Mouse (Mus musculus): ENCODE results near the gene Eef1b2. TPM values are rescaled to one million over a fixed set of nuclear protein-coding genes. Genes with fewer than 3 reads are reported as not detected.
A peak's percentile ranks its signal among the peaks of the same experiment; 100 is the strongest.
"Not testable (repeated sequence)": the region's sequence is repeated elsewhere in the genome, so short reads cannot be mapped to it uniquely, and the experiment has no call there.

Gene Eef1b2
- polyA plus RNA-seq, 1 experiment from 2014 or later, result 446 TPM

DNA sequence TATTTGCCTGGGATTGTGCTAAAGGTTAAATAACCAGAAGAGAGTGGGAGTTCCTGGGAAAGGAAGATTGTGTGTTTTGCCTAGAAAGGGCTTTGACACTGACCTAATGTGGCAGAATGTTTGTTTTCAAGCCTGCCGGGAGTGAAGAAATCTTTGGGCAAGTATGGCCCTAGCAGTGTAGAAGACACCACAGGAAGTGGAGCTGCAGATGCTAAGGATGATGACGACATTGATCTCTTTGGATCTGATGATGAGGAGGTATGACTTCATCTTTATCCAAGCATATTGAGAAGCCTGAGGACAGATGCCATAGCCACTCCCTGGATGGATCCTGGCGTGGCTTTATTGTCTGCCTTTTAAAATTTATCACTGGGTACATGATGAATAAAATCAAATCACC lies 1.7 kb downstream of the Eef1b2 start:
- no peaks in the 10 kb centered on the region for H3K27me3 ChIP-seq (replicated peaks)
- peak overlapping the region; percentile 72 for H3K4me3 ChIP-seq
- H3K9ac ChIP-seq, result no peak overlapping the region
- H3K27ac ChIP-seq, result no peak overlapping the region
- peaks cover 29% of the 10 kb centered on the region for H3K4me1 ChIP-seq
- no peaks in the 10 kb centered on the region; the same call in 1 of the 2 replicates for H3K36me3 ChIP-seq (replicated peaks)
- no peaks in the 10 kb centered on the region for H3K9me3 ChIP-seq
- peak overlapping the region; percentile 83; the same call in 1 of the 2 replicates for H3K4me2 ChIP-seq
- 77% methylated on average over 3 of the region's 3 CpGs for WGBS
- no peak for ATAC-seq (replicated peaks)

DNA sequence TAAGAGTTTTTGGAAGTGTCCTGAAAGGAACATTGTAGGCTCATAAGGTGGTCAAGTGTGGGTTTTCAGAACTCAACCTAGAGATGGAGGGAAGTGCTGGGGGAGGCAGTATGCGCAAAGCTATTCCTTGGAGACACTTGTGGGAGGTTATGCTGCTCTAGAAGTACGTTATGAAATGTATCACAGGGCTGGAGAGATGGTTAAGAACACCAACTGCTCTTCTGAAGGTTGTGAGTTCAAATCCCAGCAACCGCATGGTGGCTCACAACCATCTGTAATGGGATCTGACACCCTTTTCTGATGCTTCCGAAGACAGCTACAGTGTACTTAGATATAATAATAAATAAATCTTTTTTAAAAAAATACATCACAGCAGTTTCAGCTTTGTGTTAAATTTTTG lies 3.5 kb downstream of the Eef1b2 start:
- H3K27me3 ChIP-seq (replicated peaks), result no peaks in the 10 kb centered on the region
- H3K36me3 ChIP-seq (replicated peaks), result no peaks in the 10 kb centered on the region; the same call in 1 of the 2 replicates
- H3K27ac ChIP-seq, result no peak overlapping the region
- no peak overlapping the region for H3K9ac ChIP-seq
- no peak for ATAC-seq (replicated peaks)
- WGBS, result 93% methylated on average over 4 of the region's 4 CpGs
- H3K4me1 ChIP-seq, result peaks cover 22% of the 10 kb centered on the region
- no peaks in the 10 kb centered on the region for H3K9me3 ChIP-seq
- no peak overlapping the region for H3K4me3 ChIP-seq
- H3K4me2 ChIP-seq, result no peak overlapping the region

DNA sequence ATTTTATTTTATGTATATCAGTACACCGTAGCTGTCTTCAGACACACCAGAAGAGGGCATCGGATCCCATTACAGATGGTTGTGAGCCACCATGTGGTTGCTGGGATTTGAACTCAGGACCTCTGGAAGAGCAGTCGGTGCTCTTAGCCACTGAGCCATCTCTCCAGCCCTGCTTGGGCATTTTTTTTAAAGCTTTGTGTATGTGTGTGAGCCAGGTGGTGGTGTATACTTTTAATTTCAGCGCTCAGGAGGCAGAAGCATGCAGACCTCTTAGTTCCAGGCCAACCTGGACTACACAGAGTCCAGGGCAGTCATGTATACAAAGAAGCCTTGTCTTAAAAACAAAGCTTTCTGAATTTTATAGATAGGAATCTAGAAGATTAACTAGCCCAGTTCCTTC lies 4.0 kb downstream of the Eef1b2 start:
- WGBS, result 69% methylated on average over 4 of the region's 4 CpGs
- H3K4me2 ChIP-seq; H3K4me3 ChIP-seq; H3K9ac ChIP-seq; H3K27me3 ChIP-seq (replicated peaks); H3K36me3 ChIP-seq (replicated peaks); ATAC-seq (replicated peaks); H3K9me3 ChIP-seq; H3K27ac ChIP-seq: not testable (repeated sequence)
- H3K4me1 ChIP-seq, result peaks cover 18% of the 10 kb centered on the region

DNA sequence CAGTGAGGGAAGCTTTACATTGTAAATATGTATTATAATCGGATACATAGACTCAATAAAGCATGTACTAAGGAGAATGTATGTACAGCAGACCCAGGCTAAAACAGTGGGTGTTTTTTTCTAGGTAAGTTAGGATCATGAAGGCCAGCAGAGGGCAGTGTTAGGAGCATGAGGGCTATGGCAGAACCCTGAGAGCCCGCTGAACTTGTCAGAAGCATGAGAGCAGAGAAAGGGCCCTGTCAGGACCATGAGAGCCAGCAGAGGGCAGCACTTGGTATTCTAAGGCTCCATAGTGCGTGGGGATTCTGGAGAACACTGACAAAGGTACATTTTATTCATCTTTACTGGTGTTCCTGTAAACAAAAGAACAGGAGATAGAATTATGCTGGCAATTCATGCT lies 4.4 kb downstream of the Eef1b2 start:
- Histone ChIP-seq H3K27ac (peak overlapping the region; percentile 57; the same call in 1 of the 2 replicates), H3K27me3 (replicated peaks) (no peaks in the 10 kb centered on the region), H3K9me3 (no peaks in the 10 kb centered on the region), H3K4me2 (no peak overlapping the region), H3K9ac (no peak overlapping the region), H3K4me3 (no peak overlapping the region), H3K4me1 (peaks cover 14% of the 10 kb centered on the region), H3K36me3 (replicated peaks) (no peaks in the 10 kb centered on the region; the same call in 1 of the 2 replicates)
- 3% methylated on average over 3 of the region's 3 CpGs for WGBS
- ATAC-seq (replicated peaks), result peak; percentile 79

DNA sequence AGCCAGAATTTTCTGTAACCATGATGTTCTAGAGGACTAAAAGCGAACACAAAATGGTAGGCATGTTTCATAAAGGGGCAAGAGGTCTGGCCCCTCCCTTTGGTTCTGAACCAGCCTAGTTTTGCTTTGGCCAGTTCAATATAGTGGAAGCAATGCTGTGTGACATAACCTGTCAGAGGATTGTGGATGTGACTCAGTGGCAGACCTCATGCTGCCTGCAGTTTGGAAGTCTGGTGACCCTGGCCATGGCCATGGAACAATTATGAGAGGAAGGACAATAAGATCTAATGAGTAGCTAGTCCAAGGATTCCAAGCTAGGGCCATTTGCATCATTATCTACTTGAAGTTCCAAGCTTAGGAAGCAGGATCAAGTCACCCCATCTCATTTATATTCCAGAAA lies 4.9 kb downstream of the Eef1b2 start:
- 100% methylated on average over 1 of the region's 1 CpGs for WGBS
- H3K4me1 ChIP-seq, result peaks cover 14% of the 10 kb centered on the region
- no peak overlapping the region for H3K4me2 ChIP-seq
- no peaks in the 10 kb centered on the region; the same call in 1 of the 2 replicates for H3K36me3 ChIP-seq (replicated peaks)
- H3K4me3 ChIP-seq, result no peak overlapping the region
- no peak overlapping the region for H3K9ac ChIP-seq
- H3K27me3 ChIP-seq (replicated peaks), result no peaks in the 10 kb centered on the region
- no peak; the same call in 1 of the 2 replicates for ATAC-seq (replicated peaks)
- peak overlapping the region; percentile 57; the same call in 1 of the 2 replicates for H3K27ac ChIP-seq
- no peaks in the 10 kb centered on the region for H3K9me3 ChIP-seq

DNA sequence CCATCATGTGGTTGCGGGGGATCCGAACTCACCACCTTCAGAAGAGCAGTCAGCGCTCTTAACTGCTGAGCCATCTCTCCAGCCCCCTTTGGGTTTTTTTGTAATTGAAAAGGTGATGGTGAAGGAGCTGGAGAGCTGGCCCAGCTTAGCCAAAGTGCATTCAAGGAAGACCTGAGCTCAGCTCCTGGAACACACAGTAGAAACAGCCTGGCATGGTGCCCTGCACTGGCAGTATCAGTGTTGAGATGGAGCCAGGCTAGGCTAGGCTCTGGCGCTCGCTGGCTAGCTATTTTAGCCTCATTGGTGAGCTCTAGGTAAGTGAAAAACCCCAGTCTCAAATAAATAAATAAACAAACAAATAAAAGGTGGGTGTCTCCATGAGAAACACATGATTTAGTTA lies 5.6 kb downstream of the Eef1b2 start:
- Histone ChIP-seq H3K27me3 (replicated peaks) (no peaks in the 10 kb centered on the region), H3K4me2 (no peak overlapping the region), H3K4me1 (peaks cover 14% of the 10 kb centered on the region), H3K9me3 (no peaks in the 10 kb centered on the region), H3K27ac (no peak overlapping the region), H3K9ac (no peak overlapping the region), H3K4me3 (no peak overlapping the region), H3K36me3 (replicated peaks) (no peaks in the 10 kb centered on the region; the same call in 1 of the 2 replicates)
- no peak for ATAC-seq (replicated peaks)
- WGBS, result 78% methylated on average over 5 of the region's 5 CpGs

DNA sequence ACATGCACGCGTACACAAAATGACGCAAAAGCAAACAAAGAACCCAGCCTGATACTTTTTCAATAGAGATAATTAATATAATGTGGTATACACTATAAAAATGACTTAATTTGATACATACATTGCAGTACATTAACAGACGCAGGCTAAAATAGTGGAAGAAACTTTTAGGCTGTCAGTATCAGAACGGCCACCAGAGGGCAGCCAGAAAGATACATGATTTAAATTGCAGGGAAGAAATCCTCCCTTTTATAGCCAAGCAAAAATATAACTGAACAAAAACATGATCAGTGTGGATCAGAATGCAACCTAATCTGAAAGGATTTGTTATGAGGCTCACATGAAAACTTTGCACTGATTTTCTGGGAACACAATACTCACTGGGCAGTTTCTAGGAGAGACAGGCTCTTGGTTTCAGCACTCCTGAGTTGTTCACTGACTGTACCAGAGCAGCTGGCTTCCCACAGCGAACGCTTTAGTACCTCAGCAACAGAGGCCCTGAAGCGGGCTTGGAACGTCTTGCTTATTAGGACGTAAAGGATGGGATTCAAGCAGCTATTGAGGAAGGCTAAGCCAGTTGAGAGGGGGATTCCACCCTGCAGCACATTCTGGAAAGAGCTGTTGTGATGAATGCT lies 6.1 kb downstream of the Eef1b2 start:
- H3K27ac ChIP-seq, result peak overlapping the region; percentile 41; the same call in 1 of the 2 replicates
- 0 out of 2 replicates have a peak, but pooled peaks have one; percentile 13 for ATAC-seq (replicated peaks)
- H3K27me3 ChIP-seq (replicated peaks), result no peaks in the 10 kb centered on the region
- no peak overlapping the region for H3K4me3 ChIP-seq
- H3K9ac ChIP-seq, result no peak overlapping the region
- WGBS, result 54% methylated on average over 10 of the region's 10 CpGs
- H3K4me2 ChIP-seq, result no peak overlapping the region
- no peaks in the 10 kb centered on the region; the same call in 1 of the 2 replicates for H3K36me3 ChIP-seq (replicated peaks)
- H3K4me1 ChIP-seq, result peaks cover 11% of the 10 kb centered on the region
- H3K9me3 ChIP-seq, result no peaks in the 10 kb centered on the region

DNA sequence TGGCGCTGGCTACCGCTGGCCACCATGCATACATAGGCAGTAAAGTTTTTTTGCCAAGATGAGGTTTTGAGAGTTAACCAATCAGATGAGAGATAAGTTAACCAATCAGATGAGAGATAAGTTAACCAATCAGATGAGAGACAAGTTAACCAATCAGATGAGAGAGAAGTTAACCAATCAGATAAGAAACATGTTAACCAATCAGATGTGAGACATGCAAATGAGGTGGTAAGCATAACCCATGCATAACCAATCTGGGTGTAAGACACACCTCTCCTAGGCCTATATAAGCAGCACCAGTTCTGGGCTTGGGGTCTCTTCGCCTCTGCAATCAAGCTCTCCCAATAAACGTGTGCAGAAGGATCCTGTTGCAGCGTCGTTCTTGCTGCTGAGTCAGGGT lies 8.8 kb downstream of the Eef1b2 start:
- H3K36me3 ChIP-seq (replicated peaks); H3K9ac ChIP-seq; H3K4me1 ChIP-seq; ATAC-seq (replicated peaks); H3K9me3 ChIP-seq; H3K27me3 ChIP-seq (replicated peaks); H3K27ac ChIP-seq; H3K4me2 ChIP-seq; H3K4me3 ChIP-seq: not testable (repeated sequence)
- 92% methylated on average over 6 of the region's 6 CpGs for WGBS

DNA sequence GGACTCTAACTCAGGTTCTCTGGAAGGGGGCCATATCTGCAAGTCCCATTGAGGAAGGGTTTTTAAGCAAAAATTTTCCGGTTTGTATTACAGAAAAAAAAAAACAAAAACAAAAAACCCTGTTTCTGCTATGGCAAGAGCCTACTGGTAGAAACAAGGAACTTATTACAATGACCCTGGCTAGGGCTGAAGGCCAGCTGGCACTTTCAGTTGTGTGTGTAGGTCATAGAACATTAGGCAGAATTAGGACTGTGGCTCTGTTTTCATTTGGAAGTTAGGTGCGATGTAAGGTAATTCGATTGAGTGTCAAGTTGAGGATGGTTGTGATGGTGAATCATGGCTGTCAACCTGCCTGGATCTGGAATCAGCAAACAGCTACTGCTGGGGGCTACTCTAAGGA lies 11.9 kb downstream of the Eef1b2 start:
- 91% methylated on average over 3 of the region's 3 CpGs for WGBS
- no peak for ATAC-seq (replicated peaks)

DNA sequence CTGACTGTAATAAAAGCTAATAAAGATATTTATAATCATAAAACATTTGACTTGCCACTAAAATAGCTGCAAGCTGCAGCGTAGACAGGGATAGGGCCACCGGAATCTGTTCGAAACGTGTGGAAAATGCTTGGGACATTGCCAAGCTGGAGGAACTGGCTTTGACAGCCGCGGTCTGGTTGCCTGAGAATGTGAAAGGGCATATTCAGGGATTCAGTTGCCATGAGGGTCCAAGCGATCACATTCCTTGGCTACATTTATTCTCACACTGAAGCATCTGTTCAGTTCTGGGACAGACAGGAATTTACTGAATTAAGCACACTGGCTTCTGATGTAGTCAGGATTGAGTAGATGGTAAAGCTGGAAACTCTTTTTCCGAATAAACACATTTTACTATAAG lies 14.2 kb downstream of the Eef1b2 start:
- no peak overlapping the region for H3K27ac ChIP-seq
- WGBS, result 69% methylated on average over 8 of the region's 8 CpGs
- no peaks in the 10 kb centered on the region for H3K9me3 ChIP-seq
- no peak overlapping the region for H3K4me2 ChIP-seq
- H3K4me3 ChIP-seq, result no peak overlapping the region
- no peaks in the 10 kb centered on the region for H3K36me3 ChIP-seq (replicated peaks)
- H3K27me3 ChIP-seq (replicated peaks), result no peaks in the 10 kb centered on the region
- no peak overlapping the region for H3K9ac ChIP-seq
- H3K4me1 ChIP-seq, result no peaks in the 10 kb centered on the region
- no peak for ATAC-seq (replicated peaks)

More for the DNA sequence above, 11.9 kb downstream of the Eef1b2 start:
- Histone ChIP-seq H3K27me3 (replicated peaks) (no peaks in the 10 kb centered on the region), H3K9me3 (no peaks in the 10 kb centered on the region), H3K4me3 (no peak overlapping the region), H3K4me2 (no peak overlapping the region), H3K4me1 (no peaks in the 10 kb centered on the region), H3K27ac (no peak overlapping the region), H3K36me3 (replicated peaks) (no peaks in the 10 kb centered on the region), H3K9ac (no peak overlapping the region)

DNA sequence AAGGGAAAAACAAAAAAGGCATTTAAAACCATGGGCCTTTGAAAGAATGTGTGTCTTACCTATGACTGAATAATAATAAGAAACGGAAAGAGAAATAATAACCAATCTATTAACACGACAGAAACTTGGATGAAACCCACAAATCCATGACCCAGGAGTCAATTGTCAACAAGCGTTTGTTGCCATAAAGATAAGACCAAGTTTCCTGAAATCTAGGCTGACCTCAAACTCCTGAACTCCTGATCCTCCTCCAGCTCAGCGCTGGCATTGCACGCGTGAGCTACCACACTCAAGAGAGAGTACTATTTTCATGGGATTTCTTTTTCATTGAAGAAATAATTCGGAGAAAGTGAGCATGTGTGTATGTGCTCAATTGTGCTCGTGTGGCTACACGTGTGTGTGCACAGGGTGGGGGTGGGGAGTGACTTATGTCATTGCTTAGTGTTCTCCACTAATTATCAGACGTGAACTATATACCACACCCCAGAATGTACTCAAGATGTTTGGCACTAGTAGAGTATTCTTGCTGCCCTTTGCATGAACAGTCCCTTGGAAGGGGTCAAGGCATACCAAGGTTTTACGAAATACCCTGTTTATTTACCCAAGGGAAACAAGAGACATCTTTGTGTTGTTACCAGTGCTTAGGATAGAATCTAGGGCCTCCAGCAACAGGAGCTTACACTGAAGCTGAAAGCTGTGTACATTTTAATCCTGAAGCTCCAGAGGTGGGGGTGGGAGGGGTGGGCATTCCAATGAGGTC lies 15.9 kb downstream of the Eef1b2 start:
- H3K27ac ChIP-seq, result no peak overlapping the region
- WGBS, result 93% methylated on average over 11 of the region's 11 CpGs
- H3K4me3 ChIP-seq, result no peak overlapping the region
- no peaks in the 10 kb centered on the region for H3K4me1 ChIP-seq
- no peaks in the 10 kb centered on the region for H3K27me3 ChIP-seq (replicated peaks)
- no peak for ATAC-seq (replicated peaks)
- no peaks in the 10 kb centered on the region for H3K9me3 ChIP-seq
- no peak overlapping the region for H3K4me2 ChIP-seq
- no peaks in the 10 kb centered on the region for H3K36me3 ChIP-seq (replicated peaks)
- H3K9ac ChIP-seq, result no peak overlapping the region

DNA sequence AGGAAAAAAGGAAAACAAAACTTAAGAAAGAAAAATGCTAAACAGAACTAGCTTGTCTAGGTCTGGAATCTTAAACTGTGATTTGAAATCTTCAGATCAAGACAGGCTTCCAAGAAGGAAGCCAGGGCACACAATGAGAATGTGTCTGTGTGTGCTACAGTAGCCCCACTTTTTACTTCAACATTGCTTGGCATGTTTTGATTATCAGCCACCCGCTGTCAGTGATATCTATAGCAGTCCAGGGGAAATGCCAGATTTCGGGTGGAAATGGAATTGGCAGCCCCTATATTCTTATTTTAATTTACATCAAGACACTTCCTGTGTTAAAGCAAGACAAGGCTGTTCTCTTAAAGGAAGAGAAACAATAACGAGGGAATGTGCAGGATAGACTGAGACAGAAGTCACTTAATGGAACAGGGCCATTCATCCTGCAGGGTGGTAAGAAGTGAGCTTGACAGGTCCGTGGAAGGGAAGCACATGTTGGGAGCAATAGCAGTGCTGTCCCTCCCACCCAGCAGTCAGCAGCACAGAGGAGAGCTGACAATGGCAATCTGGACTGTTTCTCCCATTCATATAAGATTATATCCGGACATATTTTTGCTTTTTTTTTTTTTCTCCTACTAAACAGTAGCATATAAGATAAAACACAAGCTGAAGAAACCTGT lies 19.4 kb downstream of the Eef1b2 start:
- Histone ChIP-seq H3K27ac (no peak overlapping the region), H3K36me3 (replicated peaks) (no peaks in the 10 kb centered on the region), H3K9me3 (0 out of 2 replicates have a peak, but pooled peaks cover 4% of the 10 kb centered on the region), H3K9ac (no peak overlapping the region), H3K4me2 (no peak overlapping the region), H3K4me1 (no peaks in the 10 kb centered on the region), H3K4me3 (no peak overlapping the region), H3K27me3 (replicated peaks) (no peaks in the 10 kb centered on the region)
- WGBS, result 70% methylated on average over 5 of the region's 5 CpGs
- ATAC-seq (replicated peaks), result no peak

Measured in midbrain, embryonic 15.5 days (tissue).